Mouse (Mus musculus): ENCODE measurements at regions not wholly inside any gene's neighbourhood (a gene's known extent, or its start where the extent isn't known, plus 50 kb on each side); places are given as distances from the start of the nearest gene placed in this dataset.
"Not testable (repeated sequence)": the region's sequence is repeated elsewhere in the genome, so short reads cannot be mapped to it uniquely, and the experiment has no call there.

- DNase-seq (ENCODE audit: low spot score in 2 of 2) = no peak
These were observed 61.8 kb upstream of the Dync1i1 start for GRCm38 (mm10) chr6:5663433-5664175.

GRCm38 (mm10) chr6:5645150-5645732 is 80.2 kb upstream of the Dync1i1 start:
- DNase-seq (ENCODE audit: low spot score in 2 of 2) = peak; percentile 77 to 87

- DNase-seq (ENCODE audit: low spot score in 2 of 2) = no peak
These were observed 91.2 kb upstream of the Dync1i1 start for GRCm38 (mm10) chr6:5634222-5634621.

GRCm38 (mm10) chr6:5633036-5633708 is 92.3 kb upstream of the Dync1i1 start:
- DNase-seq (ENCODE audit: low spot score in 2 of 2) = peak; percentile 56 to 65

GRCm38 (mm10) chr6:5624085-5624484 is 101.4 kb upstream of the Dync1i1 start:
- no peak for DNase-seq (ENCODE audit: low spot score in 2 of 2)

GRCm38 (mm10) chr6:5621582-5621981 is 103.9 kb upstream of the Dync1i1 start:
- DNase-seq (ENCODE audit: low spot score in 2 of 2) = peak in 1 of 2 experiments; percentile 20

- no peak for DNase-seq (ENCODE audit: low spot score in 2 of 2)
These were observed 97.9 kb upstream of the Pdk4 start for GRCm38 (mm10) chr6:5594011-5594410.

GRCm38 (mm10) chr6:5589635-5590034 is 93.5 kb upstream of the Pdk4 start:
- DNase-seq (ENCODE audit: low spot score in 2 of 2) = peak; percentile 32 to 75

- DNase-seq (ENCODE audit: low spot score in 2 of 2) = no peak
These were observed 86.9 kb upstream of the Pdk4 start for GRCm38 (mm10) chr6:5582923-5583525.

- not testable (repeated sequence) for DNase-seq (ENCODE audit: low spot score in 2 of 2)
These were observed 80.8 kb upstream of the Pdk4 start for GRCm38 (mm10) chr6:5576891-5577290.

- no peak for DNase-seq (ENCODE audit: low spot score in 2 of 2)
These were observed 70.5 kb upstream of the Pdk4 start for GRCm38 (mm10) chr6:5566582-5566981.

GRCm38 (mm10) chr6:5565049-5565448 is 68.9 kb upstream of the Pdk4 start:
- DNase-seq (ENCODE audit: low spot score in 2 of 2) = no peak

GRCm38 (mm10) chr6:5553703-5554394 is 57.7 kb upstream of the Pdk4 start:
- peak in 1 of 2 experiments; percentile 3 for DNase-seq (ENCODE audit: low spot score in 2 of 2)

GRCm38 (mm10) chr6:5550067-5550466 is 54.0 kb upstream of the Pdk4 start:
- DNase-seq (ENCODE audit: low spot score in 2 of 2) = no peak
